Mouse (Mus musculus) brain, embryonic 14.5 days (tissue): ENCODE measurements around the gene Ppp2r1b. TPM values are rescaled to one million over a fixed set of nuclear protein-coding genes. Genes with fewer than 3 reads are reported as not detected.

ENCODE experiments used
- DNase-seq: peaks from one replicate; pipeline ENCODE4 v3.0.0-alpha.2; 2011; ENCODE audit warnings: low read depth
- CTCF ChIP-seq: fragments of 200-500 bp; IDR thresholded peaks from 2 replicates; pipeline ENCODE4 v1.5.1; 2012; ENCODE audit warnings: inconsistent platforms, mild to moderate bottlenecking, moderate library complexity, borderline replicate concordance; ENCODE audit not compliant: insufficient read depth, insufficient read length; ENCODE audit errors: extremely low read depth
- POLR2A ChIP-seq: fragments of 200-500 bp; IDR thresholded peaks from 2 replicates; pipeline ENCODE4 v1.6.1; 2012; ENCODE audit warnings: mild to moderate bottlenecking, inconsistent platforms, borderline replicate concordance; ENCODE audit not compliant: poor library complexity, insufficient read depth, insufficient read length, severe bottlenecking; ENCODE audit errors: extremely low read depth
- polyA plus RNA-seq: library from polyadenylated mRNA; depleted of rRNA; stranded (reverse); fragments of >200 nt; gene quantifications from 2 replicates; pipeline ENCODE4 v1.2.3, GENCODE M21; 2012; rRNA removed

Gene Ppp2r1b
- polyA plus RNA-seq, 1 experiment = 32.2 TPM

DNA sequence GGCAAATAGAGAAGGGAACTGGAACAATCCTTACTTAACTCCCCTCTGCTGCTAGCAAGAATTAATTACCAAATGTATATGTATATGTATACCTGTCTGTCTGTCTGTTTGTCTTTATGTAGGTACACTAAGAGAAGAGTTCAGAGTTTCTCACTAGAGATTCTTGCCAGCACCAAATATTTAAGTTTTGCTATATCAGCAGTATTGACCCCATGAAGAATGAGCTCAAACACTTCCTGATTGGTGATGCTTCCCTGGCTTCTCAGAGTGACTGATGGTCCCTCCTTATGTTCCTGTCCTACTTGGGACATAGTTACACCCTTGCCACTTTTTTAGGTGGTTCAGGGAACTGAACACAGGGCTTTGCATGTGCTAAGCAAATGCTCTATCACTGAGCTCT lies 84.9 kb downstream of the Ppp2r1b start:
- no peak for DNase-seq
- TF ChIP-seq CTCF = no peak
- no peak for TF ChIP-seq POLR2A

DNA sequence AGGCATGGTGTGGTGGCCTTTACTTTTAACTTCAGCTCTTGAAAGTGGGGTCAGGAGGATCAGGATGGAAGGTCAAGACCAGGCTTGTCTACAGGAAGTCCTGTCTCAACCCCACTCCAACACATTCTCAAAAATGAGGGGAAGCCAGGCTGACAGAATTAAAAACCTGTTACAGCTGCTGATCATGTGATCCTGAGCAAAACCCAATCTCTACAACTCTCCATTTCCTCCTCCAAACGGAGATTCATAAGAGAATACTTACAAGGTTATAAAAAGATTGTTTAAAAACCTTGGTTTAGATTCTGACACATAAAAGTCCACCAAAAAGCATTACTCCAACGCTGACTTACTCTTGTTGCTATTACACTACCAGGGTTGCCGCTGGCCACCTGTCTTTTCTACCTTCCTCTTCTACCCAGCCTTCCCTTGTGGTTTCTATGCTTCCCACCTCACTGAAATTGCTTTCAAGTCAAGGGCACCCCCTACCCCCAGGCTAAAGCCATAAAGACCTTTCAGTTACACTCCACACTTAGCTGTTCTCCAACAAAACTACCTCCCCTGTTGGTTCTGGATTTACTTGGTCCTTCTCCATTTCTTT lies 96.8 kb downstream of the Ppp2r1b start:
- TF ChIP-seq CTCF = no peak
- no peak for TF ChIP-seq POLR2A
- DNase-seq = no peak

DNA sequence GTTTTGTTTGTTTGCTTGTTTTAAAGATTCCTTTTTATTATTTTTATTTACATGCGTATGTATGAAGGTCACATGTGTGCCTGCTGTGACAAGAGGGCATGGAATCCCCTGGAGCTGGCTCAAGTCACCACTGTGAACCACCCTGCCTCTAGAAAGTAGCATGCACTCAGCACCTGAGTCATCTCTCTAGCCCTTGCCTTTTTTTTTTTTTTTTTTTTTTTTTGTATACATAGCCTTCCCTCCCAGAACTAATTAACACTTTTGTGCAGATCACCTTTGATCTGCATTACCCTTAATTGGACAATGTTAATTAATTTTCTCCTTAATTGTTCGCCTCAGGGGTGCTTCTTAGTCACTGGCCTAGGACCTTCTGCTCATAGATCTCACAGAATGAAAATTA lies 97.6 kb downstream of the Ppp2r1b start:
- peak; percentile 29 for DNase-seq
- no peak for TF ChIP-seq CTCF
- TF ChIP-seq POLR2A = no peak

Other genes starting within 250 kb of the Ppp2r1b start
- 141 and 178 TPM in 2 replicates for gene Sdhd, start 241.5 kb upstream of the Ppp2r1b start, polyA plus RNA-seq
- 302 and 372 TPM in 2 replicates for gene Timm8b, start 241.4 kb upstream of the Ppp2r1b start, polyA plus RNA-seq
- gene Pih1d2, start 228.0 kb upstream of the Ppp2r1b start, polyA plus RNA-seq = 4.6 and 5.1 TPM in 2 replicates
- 18.4 and 21.5 TPM in 2 replicates for gene Nkapd1, start 227.8 kb upstream of the Ppp2r1b start, polyA plus RNA-seq
- gene Dlat, start 185.5 kb upstream of the Ppp2r1b start, polyA plus RNA-seq = 25.4 and 32.9 TPM in 2 replicates
- gene Dixdc1, start 105.8 kb upstream of the Ppp2r1b start, polyA plus RNA-seq = 29.9 and 40.6 TPM in 2 replicates
- gene 2310030G06Rik, start 98.8 kb upstream of the Ppp2r1b start, polyA plus RNA-seq = 1.2 and 1.7 TPM in 2 replicates
- gene Cryab, start 94.0 kb upstream of the Ppp2r1b start, polyA plus RNA-seq = 5.7 and 6.1 TPM in 2 replicates
- gene Hspb2, start 92.9 kb upstream of the Ppp2r1b start, polyA plus RNA-seq = 1.3 and 1.8 TPM in 2 replicates
- gene Fdxacb1, start 77.1 kb upstream of the Ppp2r1b start, polyA plus RNA-seq = 8.0 and 8.3 TPM in 2 replicates
- 52.4 and 53.9 TPM in 2 replicates for gene Alg9, start 70.3 kb upstream of the Ppp2r1b start, polyA plus RNA-seq
- 46.5 and 50.1 TPM in 2 replicates for gene 1110032A03Rik, start 69.8 kb upstream of the Ppp2r1b start, polyA plus RNA-seq
- 17.2 and 20.8 TPM in 2 replicates for gene Sik2, start 163.8 kb downstream of the Ppp2r1b start, polyA plus RNA-seq
- gene Btg4, start 215.6 kb downstream of the Ppp2r1b start, polyA plus RNA-seq = not detected in 2 replicates
- 0.71 and 1.4 TPM in 2 replicates for gene Layn, start 231.8 kb downstream of the Ppp2r1b start, polyA plus RNA-seq